Mouse (Mus musculus) testis, adult 2 months (tissue): ENCODE measurements around the gene Gon4l.

Source experiments
- CTCF ChIP-seq: fragments of 200-500 bp; IDR thresholded peaks from 2 replicates; pipeline ENCODE4 v1.5.1; 2012; ENCODE audit warnings: low read depth, mild to moderate bottlenecking, inconsistent platforms, low read length, moderate library complexity; ENCODE audit not compliant: control insufficient read depth, insufficient read depth, insufficient replicate concordance
- POLR2A ChIP-seq: fragments of 200-500 bp; IDR thresholded peaks from 2 replicates; pipeline ENCODE4 v1.6.1; 2012; ENCODE audit warnings: low read depth, mild to moderate bottlenecking, inconsistent platforms, low read length, moderate library complexity; ENCODE audit not compliant: control insufficient read depth

DNA sequence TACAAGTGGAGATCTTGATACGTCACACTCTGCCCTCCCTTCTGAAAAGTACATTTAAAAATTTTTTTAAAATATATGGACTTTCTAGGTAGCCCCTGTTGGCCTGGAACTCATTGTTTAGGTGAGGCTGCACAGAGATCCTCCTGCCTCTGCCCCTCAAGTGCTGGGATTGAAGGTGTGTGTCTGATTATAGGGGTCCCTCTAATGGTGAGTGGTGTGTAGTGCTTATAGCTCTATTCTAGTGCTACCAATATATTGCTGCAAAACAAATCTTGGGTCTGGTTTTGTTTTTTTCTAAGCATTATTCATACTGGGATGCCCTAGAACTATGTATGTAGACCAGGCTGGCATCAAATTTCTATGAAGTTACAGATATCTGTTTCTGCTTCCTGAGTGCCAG lies 9.3 kb upstream of the Gon4l start:
- TF ChIP-seq CTCF (no peak), POLR2A (no peak)
